Mouse (Mus musculus): ENCODE results near the gene Dars2. TPM values are rescaled to one million over a fixed set of nuclear protein-coding genes. Genes with fewer than 3 reads are reported as not detected.

The Dars2 gene
- polyA plus RNA-seq, 1 experiment: 15.1 TPM

DNA sequence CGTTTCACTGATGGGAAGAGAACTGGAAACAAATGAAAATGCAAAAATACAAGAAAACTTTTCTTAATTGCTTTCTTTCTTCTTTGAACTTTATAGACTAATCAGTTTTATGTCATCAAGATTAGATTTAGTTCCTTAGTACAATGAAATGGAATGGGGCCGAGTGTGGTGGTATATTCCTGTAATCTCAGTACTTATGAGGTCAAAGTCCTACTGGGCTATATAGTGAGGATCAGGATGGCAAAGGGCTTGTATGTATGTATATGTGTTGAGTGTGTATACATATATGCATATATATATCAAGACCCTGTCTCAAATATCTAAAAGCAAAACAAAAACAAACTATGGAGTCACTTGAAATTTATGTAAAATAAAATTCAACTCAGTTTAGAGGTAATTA is 54.1 kb downstream of the Dars2 start:
- 85% methylated on average over 2 of the region's 2 CpGs for WGBS
- H3K4me3 ChIP-seq (replicated peaks; ENCODE audit: control insufficient read depth, low read depth, low read length): no peak overlapping the region
- TF ChIP-seq POLR2A (IDR thresholded peaks at IDR 0.05; ENCODE audit: borderline replicate concordance, control insufficient read depth, low read depth, low read length): no peak
- TF ChIP-seq CTCF (IDR thresholded peaks at IDR 0.05; ENCODE audit: control insufficient read depth, insufficient read depth, low read length): no peak
- H3K4me1 ChIP-seq (ENCODE audit: control insufficient read depth, insufficient read depth, low read length): no peaks in the 10 kb centered on the region
- no peak overlapping the region for H3K27ac ChIP-seq (ENCODE audit: control insufficient read depth, insufficient read depth, low read depth, low read length, poor library complexity)

DNA sequence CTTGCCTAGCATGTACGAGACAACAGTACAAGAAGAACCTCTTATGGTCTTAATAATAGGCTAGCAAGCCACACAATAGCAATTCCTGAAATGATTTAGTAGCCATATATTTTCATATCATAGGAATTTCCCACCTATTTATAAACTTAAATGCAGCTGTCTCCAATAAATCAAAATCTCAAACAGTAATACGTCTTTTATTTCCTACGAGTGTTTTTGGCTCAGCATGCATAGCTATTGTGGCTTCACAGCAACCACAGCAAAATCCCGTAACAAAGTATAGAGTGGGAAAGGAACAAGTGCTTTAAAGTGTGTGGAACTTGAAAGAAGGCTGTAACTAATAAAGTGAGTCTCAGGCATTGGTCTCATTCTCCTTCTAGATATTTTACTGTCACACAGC is 60.0 kb downstream of the Dars2 start:
- H3K27ac ChIP-seq (ENCODE audit: control insufficient read depth, insufficient read depth, low read depth, low read length, poor library complexity): no peak overlapping the region
- no peak overlapping the region for H3K4me3 ChIP-seq (replicated peaks; ENCODE audit: control insufficient read depth, low read depth, low read length)
- TF ChIP-seq POLR2A (IDR thresholded peaks at IDR 0.05; ENCODE audit: borderline replicate concordance, control insufficient read depth, low read depth, low read length) (no peak), CTCF (IDR thresholded peaks at IDR 0.05; ENCODE audit: control insufficient read depth, insufficient read depth, low read length) (no peak)
- 84% methylated on average over 4 of the region's 4 CpGs for WGBS
- no peaks in the 10 kb centered on the region for H3K4me1 ChIP-seq (ENCODE audit: control insufficient read depth, insufficient read depth, low read length)

DNA sequence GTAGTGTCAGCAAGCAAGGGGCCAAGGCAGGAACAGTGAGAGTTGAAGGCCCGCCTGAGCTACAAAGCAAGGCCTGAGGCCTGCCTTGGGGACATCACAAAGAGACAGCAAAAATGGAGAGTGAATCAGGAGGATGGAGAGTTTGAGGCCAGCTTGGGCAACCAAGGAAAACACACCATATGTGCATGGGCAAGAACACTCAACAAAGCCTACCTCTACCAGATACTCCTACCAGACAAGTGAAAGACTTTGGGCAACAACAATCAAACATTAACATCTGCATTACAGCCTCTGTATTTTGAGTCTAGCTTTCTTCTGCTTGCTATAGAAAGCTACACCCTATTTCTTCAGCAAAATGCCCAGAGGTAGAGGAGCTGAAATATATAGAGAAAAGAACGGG is 62.4 kb downstream of the Dars2 start:
- 73% methylated on average over 2 of the region's 2 CpGs for WGBS
- no peak for TF ChIP-seq POLR2A (IDR thresholded peaks at IDR 0.05; ENCODE audit: borderline replicate concordance, control insufficient read depth, low read depth, low read length)
- no peak for TF ChIP-seq CTCF (IDR thresholded peaks at IDR 0.05; ENCODE audit: control insufficient read depth, insufficient read depth, low read length)
- no peak overlapping the region for H3K4me3 ChIP-seq (replicated peaks; ENCODE audit: control insufficient read depth, low read depth, low read length)
- no peaks in the 10 kb centered on the region for H3K4me1 ChIP-seq (ENCODE audit: control insufficient read depth, insufficient read depth, low read length)
- H3K27ac ChIP-seq (ENCODE audit: control insufficient read depth, insufficient read depth, low read depth, low read length, poor library complexity): no peak overlapping the region

DNA sequence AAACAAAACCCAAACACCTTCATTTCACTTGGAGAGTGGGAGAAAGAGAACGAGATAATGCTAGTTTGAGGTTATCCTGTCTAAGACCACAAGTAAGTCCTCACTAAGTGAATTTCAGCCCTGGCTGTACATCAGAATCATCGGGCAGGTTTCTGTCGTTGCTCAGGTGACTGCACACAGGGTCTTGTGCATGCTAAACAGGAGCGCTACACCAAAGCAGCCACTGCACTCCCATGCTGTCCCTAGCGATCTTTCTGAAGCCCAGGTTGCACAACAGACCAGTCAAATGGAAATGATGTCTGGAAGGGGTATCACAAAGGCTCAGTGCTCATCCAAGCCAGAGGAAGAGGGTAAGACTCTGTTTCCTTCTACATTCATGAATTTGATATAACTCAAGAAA is 64.0 kb downstream of the Dars2 start:
- no peak overlapping the region for H3K4me3 ChIP-seq (replicated peaks; ENCODE audit: control insufficient read depth, low read depth, low read length)
- WGBS: 78% methylated on average over 5 of the region's 5 CpGs
- H3K4me1 ChIP-seq (ENCODE audit: control insufficient read depth, insufficient read depth, low read length): no peaks in the 10 kb centered on the region
- TF ChIP-seq POLR2A (IDR thresholded peaks at IDR 0.05; ENCODE audit: borderline replicate concordance, control insufficient read depth, low read depth, low read length): no peak
- TF ChIP-seq CTCF (IDR thresholded peaks at IDR 0.05; ENCODE audit: control insufficient read depth, insufficient read depth, low read length): no peak
- H3K27ac ChIP-seq (ENCODE audit: control insufficient read depth, insufficient read depth, low read depth, low read length, poor library complexity): no peak overlapping the region

DNA sequence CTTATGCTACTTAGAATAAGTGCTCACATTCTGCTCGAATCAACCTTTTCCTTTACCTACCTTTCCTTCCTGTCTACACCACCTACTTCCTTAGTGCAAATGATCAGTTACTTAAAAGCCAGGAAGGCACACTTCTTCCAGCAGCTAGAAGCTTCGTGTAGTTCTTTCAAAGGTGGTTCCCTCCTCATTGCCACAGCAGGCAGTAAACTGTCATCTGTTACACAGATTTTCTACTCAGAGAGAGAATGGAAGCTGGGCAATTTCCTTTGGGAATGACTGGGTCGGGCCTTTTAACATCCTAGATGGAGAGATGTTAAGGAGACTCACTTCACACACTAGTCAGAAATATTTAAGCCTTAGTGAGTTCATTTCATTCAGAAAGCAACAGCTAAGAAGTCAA is 64.9 kb downstream of the Dars2 start:
- Histone ChIP-seq H3K4me3 (replicated peaks; ENCODE audit: control insufficient read depth, low read depth, low read length) (no peak overlapping the region), H3K4me1 (ENCODE audit: control insufficient read depth, insufficient read depth, low read length) (no peaks in the 10 kb centered on the region), H3K27ac (ENCODE audit: control insufficient read depth, insufficient read depth, low read depth, low read length, poor library complexity) (no peak overlapping the region)
- WGBS: 36% methylated on average over 3 of the region's 3 CpGs
- TF ChIP-seq CTCF (IDR thresholded peaks at IDR 0.05; ENCODE audit: control insufficient read depth, insufficient read depth, low read length) (no peak), POLR2A (IDR thresholded peaks at IDR 0.05; ENCODE audit: borderline replicate concordance, control insufficient read depth, low read depth, low read length) (no peak)

DNA sequence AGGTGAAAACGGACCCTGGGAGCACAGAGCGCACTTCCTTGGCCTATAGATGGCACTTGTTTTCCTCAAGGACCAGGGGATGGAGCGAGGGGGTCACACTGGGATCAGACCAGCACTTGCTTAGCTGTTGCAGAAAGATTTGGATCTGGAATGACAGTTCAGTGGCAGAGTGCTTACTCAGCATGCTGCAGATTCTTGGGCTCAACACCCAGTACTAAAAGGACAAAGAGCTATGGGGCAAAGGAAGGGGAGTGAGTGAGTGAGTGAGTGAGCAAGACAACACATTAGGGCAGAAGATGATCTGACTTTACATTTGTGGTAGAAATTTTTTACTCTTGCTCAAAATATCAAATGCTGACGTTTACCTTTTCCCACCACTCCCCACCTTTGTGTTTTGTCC is 65.5 kb downstream of the Dars2 start:
- WGBS: 89% methylated on average over 4 of the region's 4 CpGs
- H3K4me3 ChIP-seq (replicated peaks; ENCODE audit: control insufficient read depth, low read depth, low read length): no peak overlapping the region
- no peak overlapping the region for H3K27ac ChIP-seq (ENCODE audit: control insufficient read depth, insufficient read depth, low read depth, low read length, poor library complexity)
- no peaks in the 10 kb centered on the region for H3K4me1 ChIP-seq (ENCODE audit: control insufficient read depth, insufficient read depth, low read length)
- no peak for TF ChIP-seq CTCF (IDR thresholded peaks at IDR 0.05; ENCODE audit: control insufficient read depth, insufficient read depth, low read length)
- TF ChIP-seq POLR2A (IDR thresholded peaks at IDR 0.05; ENCODE audit: borderline replicate concordance, control insufficient read depth, low read depth, low read length): no peak

DNA sequence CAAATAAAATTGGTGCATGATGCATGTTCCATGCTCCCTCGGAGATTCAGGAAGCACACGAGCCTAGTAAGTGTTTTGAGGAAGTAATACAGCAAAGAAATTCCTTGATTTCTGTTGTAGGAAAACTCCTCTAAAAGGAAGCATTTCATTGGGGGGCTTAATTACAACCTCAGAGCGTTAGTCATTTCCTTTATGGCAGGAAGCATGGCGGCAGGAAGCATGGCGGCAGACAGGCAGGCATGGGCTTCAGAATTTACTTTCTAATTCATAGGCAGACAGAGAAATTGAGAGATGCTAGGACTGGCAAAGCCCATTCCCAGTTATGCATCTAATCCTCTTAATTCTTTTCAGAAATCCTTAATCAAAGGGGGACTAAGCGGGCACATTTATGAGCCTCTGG is 76.6 kb downstream of the Dars2 start:
- TF ChIP-seq POLR2A (IDR thresholded peaks at IDR 0.05; ENCODE audit: borderline replicate concordance, control insufficient read depth, low read depth, low read length) (no peak), CTCF (IDR thresholded peaks at IDR 0.05; ENCODE audit: control insufficient read depth, insufficient read depth, low read length) (no peak)
- H3K4me3 ChIP-seq (replicated peaks; ENCODE audit: control insufficient read depth, low read depth, low read length): no peak overlapping the region
- no peaks in the 10 kb centered on the region for H3K4me1 ChIP-seq (ENCODE audit: control insufficient read depth, insufficient read depth, low read length)
- 44% methylated on average over 6 of the region's 6 CpGs for WGBS
- H3K27ac ChIP-seq (ENCODE audit: control insufficient read depth, insufficient read depth, low read depth, low read length, poor library complexity): no peak overlapping the region

Other genes starting within 250 kb of the Dars2 start
- 8.8 and 9.1 TPM in 2 replicates for gene Rc3h1, start 164.2 kb downstream of the Dars2 start, polyA plus RNA-seq (2011; ENCODE audit: insufficient read depth, insufficient read length, low replicate concordance, missing spikeins)
- gene Serpinc1, start 92.1 kb downstream of the Dars2 start, polyA plus RNA-seq (2011; ENCODE audit: insufficient read depth, insufficient read length, low replicate concordance, missing spikeins): 2.6 and 14.1 TPM in 2 replicates
- gene Zbtb37, start 35.8 kb downstream of the Dars2 start, polyA plus RNA-seq (2011; ENCODE audit: insufficient read depth, insufficient read length, low replicate concordance, missing spikeins): 1.5 and 3.6 TPM in 2 replicates
- 24.1 and 34.7 TPM in 2 replicates for gene Cenpl, start 55 bp upstream of the Dars2 start, polyA plus RNA-seq (2011; ENCODE audit: insufficient read depth, insufficient read length, low replicate concordance, missing spikeins)
- 5.8 and 8.9 TPM in 2 replicates for gene Klhl20, start 60.9 kb upstream of the Dars2 start, polyA plus RNA-seq (2011; ENCODE audit: insufficient read depth, insufficient read length, low replicate concordance, missing spikeins)
- 1.5 TPM in 1 of 2 replicates, not detected in the other for gene Ankrd45, start 72.0 kb upstream of the Dars2 start, polyA plus RNA-seq (2011; ENCODE audit: insufficient read depth, insufficient read length, low replicate concordance, missing spikeins)
- 1.0 and 4.3 TPM in 2 replicates for gene Tex50, start 88.7 kb upstream of the Dars2 start, polyA plus RNA-seq (2011; ENCODE audit: insufficient read depth, insufficient read length, low replicate concordance, missing spikeins)
- 80.0 and 110 TPM in 2 replicates for gene Prdx6, start 180.6 kb upstream of the Dars2 start, polyA plus RNA-seq (2011; ENCODE audit: insufficient read depth, insufficient read length, low replicate concordance, missing spikeins)